Mouse (Mus musculus) testis, adult 2 months (tissue): Measurements from ENCODE around the gene Tnni1. TPM values are rescaled to one million over a fixed set of nuclear protein-coding genes. Genes with fewer than 3 reads are reported as not detected.

Experiments
- H3K27ac ChIP-seq: fragments of 200-500 bp; 2 replicates; pipeline ENCODE4 v1.5.1; 2012; ENCODE audit warnings: low read depth, low read length; ENCODE audit not compliant: control insufficient read depth, insufficient read depth
- H3K27me3 ChIP-seq: fragments of 200-500 bp; 2 replicates; pipeline ENCODE4 v1.6.1; 2012; ENCODE audit warnings: mild to moderate bottlenecking, low read length, moderate library complexity; ENCODE audit not compliant: control insufficient read depth, insufficient read depth
- H3K36me3 ChIP-seq: fragments of 200-500 bp; 2 replicates; pipeline ENCODE4 v1.6.1; 2012; ENCODE audit warnings: mild to moderate bottlenecking, low read length; ENCODE audit not compliant: control insufficient read depth, insufficient read depth
- H3K4me1 ChIP-seq: fragments of 200-500 bp; 2 replicates; pipeline ENCODE4 v1.6.1; 2012; ENCODE audit warnings: low read length; ENCODE audit not compliant: control insufficient read depth, insufficient read depth
- H3K4me3 ChIP-seq: fragments of 200-500 bp; 2 replicates; pipeline ENCODE4 v1.5.1; 2012; ENCODE audit warnings: low read depth, mild to moderate bottlenecking, low read length, moderate library complexity, mixed read lengths; ENCODE audit not compliant: control insufficient read depth
- CTCF ChIP-seq: fragments of 200-500 bp; IDR thresholded peaks from 2 replicates; pipeline ENCODE4 v1.5.1; 2012; ENCODE audit warnings: low read depth, mild to moderate bottlenecking, inconsistent platforms, low read length, moderate library complexity; ENCODE audit not compliant: control insufficient read depth, insufficient read depth, insufficient replicate concordance
- POLR2A ChIP-seq: fragments of 200-500 bp; IDR thresholded peaks from 2 replicates; pipeline ENCODE4 v1.6.1; 2012; ENCODE audit warnings: low read depth, mild to moderate bottlenecking, inconsistent platforms, low read length, moderate library complexity; ENCODE audit not compliant: control insufficient read depth
- polyA plus RNA-seq: library from polyadenylated mRNA; depleted of rRNA; stranded (reverse); fragments of >200 nt; gene quantifications from 2 replicates; pipeline ENCODE4 v1.2.3, GENCODE M21; 2012

The Tnni1 gene
- polyA plus RNA-seq, 1 experiment: 0.99 TPM

GRCm38 (mm10) chr1:135798492-135798891 is 19.3 kb downstream of the Tnni1 start:
- no peaks in the 10 kb centered on the region for H3K36me3 ChIP-seq
- TF ChIP-seq CTCF (no peak), POLR2A (no peak)
- H3K4me1 ChIP-seq: peaks cover 10% of the 10 kb centered on the region
- H3K27me3 ChIP-seq: no peaks in the 10 kb centered on the region
- H3K4me3 ChIP-seq: no peak overlapping the region
- H3K27ac ChIP-seq: no peak overlapping the region

DNA sequence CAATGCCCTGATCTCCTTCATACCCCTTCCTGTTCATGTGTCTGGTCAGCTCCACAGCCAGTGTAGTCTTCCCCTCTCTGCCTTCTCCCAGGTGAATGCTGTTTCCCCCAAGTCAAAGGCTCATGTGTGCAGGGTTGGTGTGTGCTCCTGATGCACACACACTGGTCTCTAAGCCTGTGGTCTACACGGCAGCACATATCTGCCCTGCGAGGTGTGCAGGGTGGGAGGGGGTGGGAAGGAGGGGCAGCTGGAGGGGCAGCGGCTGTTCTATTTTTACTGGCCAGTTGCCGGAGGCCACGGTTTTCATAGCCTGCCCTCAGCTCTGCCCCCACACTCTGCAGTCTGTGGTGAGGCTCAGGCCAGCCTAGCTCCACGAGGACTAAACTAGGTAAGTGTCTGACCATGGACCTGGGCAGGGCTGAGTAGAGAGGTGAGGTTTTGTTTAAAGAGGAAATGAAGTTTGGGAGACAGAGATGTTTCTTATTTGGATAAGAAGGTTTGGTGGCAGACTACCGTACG is 19.9 kb downstream of the Tnni1 start:
- TF ChIP-seq CTCF (no peak), POLR2A (no peak)

GRCm38 (mm10) chr1:135800192-135800950 is 21.1 kb downstream of the Tnni1 start:
- TF ChIP-seq CTCF (no peak), POLR2A (no peak)
- Histone ChIP-seq H3K4me3 (no peak overlapping the region), H3K4me1 (peaks cover 2% of the 10 kb centered on the region; the same call in 1 of the 2 replicates), H3K27me3 (no peaks in the 10 kb centered on the region), H3K36me3 (no peaks in the 10 kb centered on the region), H3K27ac (peak overlapping the region; percentile 15; the same call in 1 of the 2 replicates)

More for the DNA sequence above, 19.9 kb downstream of the Tnni1 start:
- peaks cover 4% of the 10 kb centered on the region for H3K4me1 ChIP-seq
- no peaks in the 10 kb centered on the region for H3K36me3 ChIP-seq
- H3K27ac ChIP-seq: no peak overlapping the region
- no peak overlapping the region for H3K4me3 ChIP-seq
- no peaks in the 10 kb centered on the region for H3K27me3 ChIP-seq

GRCm38 (mm10) chr1:135807546-135807945 is 28.3 kb downstream of the Tnni1 start:
- Histone ChIP-seq H3K4me1 (peaks cover 2% of the 10 kb centered on the region; the same call in 1 of the 2 replicates), H3K36me3 (no peaks in the 10 kb centered on the region), H3K4me3 (no peak overlapping the region), H3K27ac (no peak overlapping the region), H3K27me3 (no peaks in the 10 kb centered on the region)
- no peak for TF ChIP-seq POLR2A
- TF ChIP-seq CTCF: no peak

- H3K27ac ChIP-seq: no peak overlapping the region
- no peaks in the 10 kb centered on the region for H3K36me3 ChIP-seq
- no peaks in the 10 kb centered on the region for H3K27me3 ChIP-seq
- no peak overlapping the region for H3K4me3 ChIP-seq
- H3K4me1 ChIP-seq: peaks cover 2% of the 10 kb centered on the region; the same call in 1 of the 2 replicates
- TF ChIP-seq POLR2A (no peak), CTCF (no peak)
Measured at GRCm38 (mm10) chr1:135810180-135810579, 30.9 kb downstream of the Tnni1 start.

GRCm38 (mm10) chr1:135811016-135811646 is 31.9 kb downstream of the Tnni1 start:
- TF ChIP-seq CTCF: peak; percentile 100
- TF ChIP-seq POLR2A: no peak
- Histone ChIP-seq H3K4me1 (peaks cover 2% of the 10 kb centered on the region; the same call in 1 of the 2 replicates), H3K36me3 (no peaks in the 10 kb centered on the region), H3K27me3 (no peaks in the 10 kb centered on the region), H3K27ac (no peak overlapping the region), H3K4me3 (no peak overlapping the region)

GRCm38 (mm10) chr1:135812205-135812604 is 33.0 kb downstream of the Tnni1 start:
- peaks cover 2% of the 10 kb centered on the region; the same call in 1 of the 2 replicates for H3K4me1 ChIP-seq
- H3K4me3 ChIP-seq: no peak overlapping the region
- TF ChIP-seq POLR2A (no peak), CTCF (no peak)
- no peaks in the 10 kb centered on the region for H3K36me3 ChIP-seq
- no peaks in the 10 kb centered on the region for H3K27me3 ChIP-seq
- H3K27ac ChIP-seq: no peak overlapping the region
